Mouse (Mus musculus): Measurements from ENCODE around the gene Becn1. TPM values are rescaled to one million over a fixed set of nuclear protein-coding genes. Genes with fewer than 3 reads are reported as not detected.
A peak's percentile ranks its signal among the peaks of the same experiment; 100 is the strongest.

Gene Becn1
- polyA plus RNA-seq, 1 experiment = 103 TPM

- H3ac ChIP-seq (ENCODE audit: control insufficient read depth, insufficient read length, low read depth) = no peak overlapping the region
- peaks cover 22% of the 10 kb centered on the region for H3K27me3 ChIP-seq (ENCODE audit: control insufficient read depth, insufficient read depth, insufficient read length)
- H3K79me3 ChIP-seq (ENCODE audit: low read depth) = no peaks in the 10 kb centered on the region
- H3K36me3 ChIP-seq (ENCODE audit: control insufficient read depth, insufficient read depth) = no peaks in the 10 kb centered on the region
- no peak overlapping the region for H3K4me3 ChIP-seq (ENCODE audit: insufficient read depth, poor library complexity, severe bottlenecking)
- no peaks in the 10 kb centered on the region for H3K79me2 ChIP-seq (ENCODE audit: control insufficient read depth, insufficient read depth)
- TF ChIP-seq CEBPB (IDR thresholded peaks at IDR 0.05; ENCODE audit: low read depth) (no peak), MAX (IDR thresholded peaks at IDR 0.05) (no peak), CTCF (IDR thresholded peaks at IDR 0.05; ENCODE audit: control insufficient read depth, insufficient read depth, insufficient read length) (peak; percentile 14), MYOD1 (IDR thresholded peaks at IDR 0.05; ENCODE audit: control insufficient read depth, insufficient read length, low read depth) (no peak), FOSL1 (IDR thresholded peaks at IDR 0.05; ENCODE audit: insufficient read depth, low read length, poor library complexity, severe bottlenecking) (no peak), USF1 (IDR thresholded peaks at IDR 0.05; ENCODE audit: low read depth) (no peak), MYOG (IDR thresholded peaks at IDR 0.05; ENCODE audit: control insufficient read depth, extremely low read depth, insufficient read length) (no peak)
Measured at GRCm38 (mm10) chr11:101248258-101248994, 53.7 kb downstream of the Becn1 start.

- H3K27me3 ChIP-seq (ENCODE audit: control insufficient read depth, insufficient read depth, insufficient read length) = peaks cover 22% of the 10 kb centered on the region
- no peaks in the 10 kb centered on the region for H3K79me3 ChIP-seq (ENCODE audit: low read depth)
- TF ChIP-seq CEBPB (IDR thresholded peaks at IDR 0.05; ENCODE audit: low read depth) = no peak
- no peak for TF ChIP-seq MYOG (IDR thresholded peaks at IDR 0.05; ENCODE audit: control insufficient read depth, extremely low read depth, insufficient read length)
- TF ChIP-seq MYOD1 (IDR thresholded peaks at IDR 0.05; ENCODE audit: control insufficient read depth, insufficient read length, low read depth) = no peak
- no peak for TF ChIP-seq FOSL1 (IDR thresholded peaks at IDR 0.05; ENCODE audit: insufficient read depth, low read length, poor library complexity, severe bottlenecking)
- no peak for TF ChIP-seq CTCF (IDR thresholded peaks at IDR 0.05; ENCODE audit: control insufficient read depth, insufficient read depth, insufficient read length)
- no peak for TF ChIP-seq USF1 (IDR thresholded peaks at IDR 0.05; ENCODE audit: low read depth)
- TF ChIP-seq MAX (IDR thresholded peaks at IDR 0.05) = no peak
- H3K79me2 ChIP-seq (ENCODE audit: control insufficient read depth, insufficient read depth) = no peaks in the 10 kb centered on the region
- H3K4me3 ChIP-seq (ENCODE audit: insufficient read depth, poor library complexity, severe bottlenecking) = no peak overlapping the region
- H3ac ChIP-seq (ENCODE audit: control insufficient read depth, insufficient read length, low read depth) = no peak overlapping the region
- H3K36me3 ChIP-seq (ENCODE audit: control insufficient read depth, insufficient read depth) = no peaks in the 10 kb centered on the region
Measured at GRCm38 (mm10) chr11:101247521-101248030, 54.5 kb downstream of the Becn1 start.

GRCm38 (mm10) chr11:101246702-101247012, 55.4 kb downstream of the Becn1 start:
- TF ChIP-seq MYOD1 (IDR thresholded peaks at IDR 0.05; ENCODE audit: control insufficient read depth, insufficient read length, low read depth) = no peak
- TF ChIP-seq USF1 (IDR thresholded peaks at IDR 0.05; ENCODE audit: low read depth) = no peak
- no peak for TF ChIP-seq CTCF (IDR thresholded peaks at IDR 0.05; ENCODE audit: control insufficient read depth, insufficient read depth, insufficient read length)
- no peak for TF ChIP-seq MAX (IDR thresholded peaks at IDR 0.05)
- Histone ChIP-seq H3K79me3 (ENCODE audit: low read depth) (no peaks in the 10 kb centered on the region), H3K36me3 (ENCODE audit: control insufficient read depth, insufficient read depth) (no peaks in the 10 kb centered on the region)

DNA sequence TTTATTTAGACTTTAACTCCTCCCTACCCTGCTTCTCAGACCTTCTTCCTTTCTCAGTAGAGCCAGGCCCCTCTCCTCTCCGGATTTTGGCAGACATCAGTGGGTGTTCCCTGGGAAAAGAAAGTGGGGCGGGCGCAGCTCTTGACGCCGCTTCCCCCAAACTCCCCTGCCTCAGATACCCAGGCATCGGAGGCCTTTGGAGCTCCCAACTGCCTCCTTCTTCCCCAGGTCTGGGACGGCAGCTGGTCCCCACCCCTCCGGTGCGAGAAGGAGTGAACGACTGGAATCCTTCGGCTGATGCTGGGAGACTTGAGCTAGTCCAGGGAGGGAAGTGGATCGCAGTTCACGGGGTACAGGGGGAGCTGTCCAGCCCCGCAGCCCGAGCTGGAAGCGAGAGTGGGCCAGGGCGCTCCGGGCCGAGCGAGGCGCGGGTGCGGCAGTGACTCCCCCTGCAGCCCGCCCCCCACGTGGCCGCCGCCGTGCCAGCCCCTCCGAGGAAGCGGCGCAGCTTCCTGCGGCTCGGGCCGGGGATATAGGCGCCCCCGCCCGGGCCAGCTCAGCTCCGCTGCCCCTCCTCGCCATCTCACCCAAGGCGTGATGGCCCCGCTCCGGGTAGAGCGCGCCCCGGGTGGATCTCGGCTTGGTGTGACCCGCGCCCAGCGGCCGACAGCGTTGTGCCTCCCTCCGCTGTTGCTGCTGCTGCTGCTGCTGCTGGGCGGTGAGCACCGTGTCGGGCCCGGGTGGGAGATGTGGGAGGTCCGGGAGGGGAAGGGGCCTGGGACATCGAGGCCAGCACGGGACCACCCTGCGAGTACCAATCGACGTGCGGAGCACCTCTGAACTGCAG, 56.0 kb downstream of the Becn1 start, which contains the start of gene Ramp2:
Gene Ramp2, plus strand, starts transcription at position 174 of the 847 bp plus-strand sequence.
- H3K36me3 ChIP-seq (ENCODE audit: control insufficient read depth, insufficient read depth) = no peaks in the 10 kb centered on the region
- H3K79me2 ChIP-seq (ENCODE audit: control insufficient read depth, insufficient read depth) = no peaks in the 10 kb centered on the region
- H3K4me3 ChIP-seq (ENCODE audit: insufficient read depth, poor library complexity, severe bottlenecking) = no peak within 1 kb of the TSS
- no peaks in the 10 kb centered on the region for H3K79me3 ChIP-seq (ENCODE audit: low read depth)
- peaks cover 26% of the 10 kb centered on the region for H3K27me3 ChIP-seq (ENCODE audit: control insufficient read depth, insufficient read depth, insufficient read length)
- H3ac ChIP-seq (ENCODE audit: control insufficient read depth, insufficient read length, low read depth) = peak within 1 kb of the TSS; percentile 21
- TF ChIP-seq MAX (IDR thresholded peaks at IDR 0.05) (no peak), FOSL1 (IDR thresholded peaks at IDR 0.05; ENCODE audit: insufficient read depth, low read length, poor library complexity, severe bottlenecking) (no peak), CEBPB (IDR thresholded peaks at IDR 0.05; ENCODE audit: low read depth) (no peak), CTCF (IDR thresholded peaks at IDR 0.05; ENCODE audit: control insufficient read depth, insufficient read depth, insufficient read length) (no peak), MYOD1 (IDR thresholded peaks at IDR 0.05; ENCODE audit: control insufficient read depth, insufficient read length, low read depth) (no peak), USF1 (IDR thresholded peaks at IDR 0.05; ENCODE audit: low read depth) (no peak), MYOG (IDR thresholded peaks at IDR 0.05; ENCODE audit: control insufficient read depth, extremely low read depth, insufficient read length) (no peak)

More at GRCm38 (mm10) chr11:101246702-101247012, 55.4 kb downstream of the Becn1 start:
- Histone ChIP-seq H3K4me3 (ENCODE audit: insufficient read depth, poor library complexity, severe bottlenecking) (no peak overlapping the region), H3K27me3 (ENCODE audit: control insufficient read depth, insufficient read depth, insufficient read length) (peaks cover 25% of the 10 kb centered on the region), H3K79me2 (ENCODE audit: control insufficient read depth, insufficient read depth) (no peaks in the 10 kb centered on the region), H3ac (ENCODE audit: control insufficient read depth, insufficient read length, low read depth) (peak overlapping the region; percentile 21)

- no peak overlapping the region for H3ac ChIP-seq (ENCODE audit: control insufficient read depth, insufficient read length, low read depth)
- no peak overlapping the region for H3K4me3 ChIP-seq (ENCODE audit: insufficient read depth, poor library complexity, severe bottlenecking)
- no peak for TF ChIP-seq FOSL1 (IDR thresholded peaks at IDR 0.05; ENCODE audit: insufficient read depth, low read length, poor library complexity, severe bottlenecking)
- no peak for TF ChIP-seq CTCF (IDR thresholded peaks at IDR 0.05; ENCODE audit: control insufficient read depth, insufficient read depth, insufficient read length)
- no peak for TF ChIP-seq MYOG (IDR thresholded peaks at IDR 0.05; ENCODE audit: control insufficient read depth, extremely low read depth, insufficient read length)
- no peak for TF ChIP-seq USF1 (IDR thresholded peaks at IDR 0.05; ENCODE audit: low read depth)
- no peak for TF ChIP-seq CEBPB (IDR thresholded peaks at IDR 0.05; ENCODE audit: low read depth)
- no peak for TF ChIP-seq MAX (IDR thresholded peaks at IDR 0.05)
- no peak for TF ChIP-seq MYOD1 (IDR thresholded peaks at IDR 0.05; ENCODE audit: control insufficient read depth, insufficient read length, low read depth)
- H3K79me3 ChIP-seq (ENCODE audit: low read depth) = no peaks in the 10 kb centered on the region
- H3K27me3 ChIP-seq (ENCODE audit: control insufficient read depth, insufficient read depth, insufficient read length) = peaks cover 26% of the 10 kb centered on the region
- no peaks in the 10 kb centered on the region for H3K79me2 ChIP-seq (ENCODE audit: control insufficient read depth, insufficient read depth)
- no peaks in the 10 kb centered on the region for H3K36me3 ChIP-seq (ENCODE audit: control insufficient read depth, insufficient read depth)
Measured at GRCm38 (mm10) chr11:101245071-101245470, 57.0 kb downstream of the Becn1 start.
